Mouse (Mus musculus) kidney, adult 2 months (tissue): ENCODE results near the gene Gprin1.

ENCODE experiments used
- CTCF ChIP-seq: fragments of 200-500 bp; conservative IDR thresholded peaks from 2 replicates; pipeline ENCODE4 v1.5.1; 2011; ENCODE audit warnings: low read depth, mild to moderate bottlenecking, control low read depth, low read length, moderate library complexity, mixed read lengths; ENCODE audit not compliant: insufficient read depth, insufficient read length
- POLR2A ChIP-seq: fragments of 200-500 bp; IDR thresholded peaks from one replicate; pipeline ENCODE4 v1.6.1; 2011; ENCODE audit warnings: low read depth, low read length, control low read depth

- TF ChIP-seq CTCF: no peak
- peak; percentile 78 for TF ChIP-seq POLR2A
Observed at GRCm38 (mm10) chr13:54687575-54688424, 61.9 kb downstream of the Gprin1 start.
